Mouse (Mus musculus) heart, embryonic 11.5 days (tissue): ENCODE data around the gene Zfp229. TPM values are rescaled to one million over a fixed set of nuclear protein-coding genes. Genes with fewer than 3 reads are reported as not detected.
"Not testable (repeated sequence)": the region's sequence is repeated elsewhere in the genome, so short reads cannot be mapped to it uniquely, and the experiment has no call there.

Experiments used
- ATAC-seq: fragments of 200-750 bp; cut with Nextera tagmentation; replicated peaks from 2 replicates; pipeline ENCODE4 v1.8.0; 2017; ENCODE audit warnings: moderate library complexity; ENCODE audit not compliant: insufficient number of reproducible peaks, low FRiP score, low TSS enrichment
- H3K27ac ChIP-seq: fragments of 300-500 bp; sonication (generic); 2 replicates; pipeline ENCODE4 v1.5.1; 2014; ENCODE audit warnings: mild to moderate bottlenecking, low read depth, low read length
- H3K27me3 ChIP-seq: fragments of 300-500 bp; sonication (generic); 2 replicates; pipeline ENCODE4 v1.6.1; 2014; ENCODE audit warnings: mild to moderate bottlenecking, low read length, mixed read lengths; ENCODE audit not compliant: control insufficient read depth, insufficient read depth
- H3K36me3 ChIP-seq: fragments of 300-500 bp; sonication (generic); 2 replicates; pipeline ENCODE4 v1.6.1; 2014; ENCODE audit warnings: mild to moderate bottlenecking, low read length, moderate library complexity, mixed read lengths; ENCODE audit not compliant: control insufficient read depth, insufficient read depth
- H3K4me1 ChIP-seq: fragments of 300-500 bp; sonication (generic); 2 replicates; pipeline ENCODE4 v1.6.1; 2014; ENCODE audit warnings: low read length; ENCODE audit not compliant: control insufficient read depth, insufficient read depth
- H3K4me2 ChIP-seq: fragments of 300-500 bp; sonication (generic); 2 replicates; pipeline ENCODE4 v1.6.1; 2014; ENCODE audit warnings: mild to moderate bottlenecking, moderate library complexity
- H3K4me3 ChIP-seq: fragments of 300-500 bp; sonication (generic); 2 replicates; pipeline ENCODE4 v1.5.1; 2014; ENCODE audit warnings: low read depth, low read length
- H3K9ac ChIP-seq: fragments of 300-500 bp; sonication (generic); 2 replicates; pipeline ENCODE4 v1.6.1; 2014; ENCODE audit warnings: mild to moderate bottlenecking, low read depth, low read length, moderate library complexity
- H3K9me3 ChIP-seq: fragments of 300-500 bp; sonication (generic); replicated peaks from 2 replicates; pipeline ENCODE4 v1.6.1; 2016; ENCODE audit warnings: low read length; ENCODE audit not compliant: control insufficient read depth
- WGBS: fragments of 180-500 bp; shearing (Covaris S2); extraction: QIAGEN DNeasy Blood & Tissue Kit; methylation state at CpG from one replicate; pipeline ENCODE4 v1.1.7; 2014; ENCODE audit not compliant: insufficient replicate concordance; 5-methylcytosine and 5-hydroxymethylcytosine counted together
- polyA plus RNA-seq: library from polyadenylated mRNA; unstranded; fragments of >200 nt; fragmentation: Nextera tagmentation; extraction: Ambion mirVana; gene quantifications from 2 replicates; pipeline ENCODE4 v1.2.1, GENCODE M21; 2014

The Zfp229 gene
- 5.5 and 6.0 TPM in 2 replicates for polyA plus RNA-seq

GRCm38 (mm10) chr17:21730495-21730894 is at the start of gene Zfp229:
TSS of gene Zfp229 (plus strand) at chr17:21730795.
- not testable (repeated sequence) for H3K27me3 ChIP-seq, H3K4me1 ChIP-seq, H3K9me3 ChIP-seq, ATAC-seq, H3K4me2 ChIP-seq, H3K9ac ChIP-seq, H3K36me3 ChIP-seq, H3K27ac ChIP-seq, H3K4me3 ChIP-seq
- WGBS, result 98% methylated on average over 8 of the region's 22 CpGs

- Histone ChIP-seq H3K4me2 (no peak within 1 kb of the TSS), H3K9ac (no peak within 1 kb of the TSS), H3K36me3 (peaks cover 3% of the 10 kb centered on the region; the same call in 1 of the 2 replicates), H3K27ac (no peak within 1 kb of the TSS), H3K4me3 (no peak within 1 kb of the TSS), H3K9me3 (no peaks in the 10 kb centered on the region), H3K27me3 (no peaks in the 10 kb centered on the region), H3K4me1 (no peaks in the 10 kb centered on the region)
- 86% methylated on average over 3 of the region's 3 CpGs for WGBS
- no peak for ATAC-seq
These were observed 39.0 kb upstream of the Zfp229 start, which contains the start of gene Gm10226 for GRCm38 (mm10) chr17:21691560-21691959. TSS of gene Gm10226 (plus strand) at chr17:21691860.

- no peak overlapping the region for H3K27ac ChIP-seq
- ATAC-seq, result no peak
- H3K9me3 ChIP-seq, result no peaks in the 10 kb centered on the region
- WGBS, result 82% methylated on average over 3 of the region's 3 CpGs
- H3K27me3 ChIP-seq, result no peaks in the 10 kb centered on the region
- no peaks in the 10 kb centered on the region for H3K4me1 ChIP-seq
- peaks cover 3% of the 10 kb centered on the region; the same call in 1 of the 2 replicates for H3K36me3 ChIP-seq
- no peak overlapping the region for H3K9ac ChIP-seq
- H3K4me3 ChIP-seq, result no peak overlapping the region
- H3K4me2 ChIP-seq, result no peak overlapping the region
These were observed 37.3 kb upstream of the Zfp229 start for GRCm38 (mm10) chr17:21693342-21693741.

- Histone ChIP-seq H3K27me3 (no peaks in the 10 kb centered on the region), H3K27ac (no peak overlapping the region), H3K4me2 (no peak overlapping the region), H3K4me3 (no peak overlapping the region), H3K9ac (no peak overlapping the region), H3K4me1 (no peaks in the 10 kb centered on the region), H3K36me3 (peaks cover 3% of the 10 kb centered on the region; the same call in 1 of the 2 replicates), H3K9me3 (no peaks in the 10 kb centered on the region)
- ATAC-seq, result no peak
These were observed 34.5 kb upstream of the Zfp229 start for GRCm38 (mm10) chr17:21696073-21696472.

- peak overlapping the region; percentile 54; the same call in 1 of the 2 replicates for H3K27ac ChIP-seq
- no peaks in the 10 kb centered on the region for H3K27me3 ChIP-seq
- WGBS, result 34% methylated on average over 5 of the region's 5 CpGs
- H3K9me3 ChIP-seq, result no peaks in the 10 kb centered on the region
- ATAC-seq, result peak; percentile 87
- H3K4me3 ChIP-seq, result no peak overlapping the region
- no peak overlapping the region for H3K9ac ChIP-seq
- H3K4me1 ChIP-seq, result peaks cover 3% of the 10 kb centered on the region; the same call in 1 of the 2 replicates
- no peaks in the 10 kb centered on the region for H3K36me3 ChIP-seq
- H3K4me2 ChIP-seq, result peak overlapping the region; percentile 19; the same call in 1 of the 2 replicates
These were observed 28.0 kb upstream of the Zfp229 start for GRCm38 (mm10) chr17:21702281-21703240.

GRCm38 (mm10) chr17:21703414-21703813 is 27.2 kb upstream of the Zfp229 start:
- no peak overlapping the region for H3K9ac ChIP-seq
- no peaks in the 10 kb centered on the region for H3K9me3 ChIP-seq
- H3K4me3 ChIP-seq, result no peak overlapping the region
- no peak for ATAC-seq
- H3K36me3 ChIP-seq, result no peaks in the 10 kb centered on the region
- 78% methylated on average over 1 of the region's 1 CpGs for WGBS
- H3K4me2 ChIP-seq, result no peak overlapping the region
- no peak overlapping the region for H3K27ac ChIP-seq
- H3K27me3 ChIP-seq, result no peaks in the 10 kb centered on the region
- peaks cover 3% of the 10 kb centered on the region; the same call in 1 of the 2 replicates for H3K4me1 ChIP-seq

- Histone ChIP-seq H3K27me3 (no peaks in the 10 kb centered on the region), H3K4me3 (peak within 1 kb of the TSS; percentile 66), H3K36me3 (no peaks in the 10 kb centered on the region; the same call in 1 of the 2 replicates), H3K4me2 (peak within 1 kb of the TSS; percentile 66), H3K9me3 (no peaks in the 10 kb centered on the region), H3K27ac (peak within 1 kb of the TSS; percentile 94), H3K4me1 (peaks cover 3% of the 10 kb centered on the region; the same call in 1 of the 2 replicates), H3K9ac (peak within 1 kb of the TSS; percentile 83)
- 5% methylated on average over 26 of the region's 26 CpGs for WGBS
- peak; percentile 94 for ATAC-seq
These were observed 23.1 kb upstream of the Zfp229 start, which contains the start of gene Zfp760 for GRCm38 (mm10) chr17:21707343-21707996. TSS of gene Zfp760 (plus strand) at chr17:21707741.

- whole genome bisulfite sequencing, result 60% methylated on average over 2 of the region's 2 CpGs
- Histone ChIP-seq H3K9ac (peak overlapping the region; percentile 29; the same call in 1 of the 2 replicates), H3K4me2 (peak overlapping the region; percentile 66), H3K27me3 (no peaks in the 10 kb centered on the region), H3K27ac (no peak overlapping the region), H3K4me3 (peak overlapping the region; percentile 66), H3K9me3 (no peaks in the 10 kb centered on the region), H3K4me1 (no peaks in the 10 kb centered on the region; the same call in 1 of the 2 replicates), H3K36me3 (no peaks in the 10 kb centered on the region; the same call in 1 of the 2 replicates)
- ATAC-seq, result no peak
These were observed 22.2 kb upstream of the Zfp229 start for GRCm38 (mm10) chr17:21708401-21708800.
